In the genomic region with DNA sequence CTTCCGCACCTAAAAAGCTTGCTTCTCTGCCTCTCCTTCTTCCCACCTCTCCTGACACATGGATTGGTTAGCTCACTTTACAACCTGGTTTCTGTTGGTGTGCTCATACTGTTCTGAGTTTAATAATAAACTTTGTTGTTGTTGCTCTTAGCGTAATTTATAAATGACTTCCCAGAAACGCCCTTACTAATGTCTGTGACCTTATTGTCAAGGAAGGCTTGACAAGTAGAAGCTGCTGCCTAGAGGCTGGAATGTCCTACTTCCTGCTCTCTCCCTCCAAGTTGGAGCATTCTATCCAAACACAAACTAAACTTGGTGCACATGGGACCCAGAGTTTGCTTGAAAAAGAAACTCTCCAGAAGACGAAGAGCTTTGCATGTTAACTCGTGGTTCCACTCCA, we compare ENCODE assay signal across 14 mouse cellular contexts.
DNase-seq lines count a peak whose midpoint lies in the region; ATAC-seq and TF ChIP-seq lines count a peak whose summit lies in the region.
"Had no signal": no experiment of that assay in that cellular context is flagged by ENCODE, and none has a peak within 500 bp of the region (broad histone marks: within the 10 kb centered on the region; RNA-seq: fewer than 3 reads in every experiment).

No protein-coding gene starts in this region.

- ATAC-seq in heart, postnatal 0 days (ENCODE audit: insufficient read depth, low read depth), result no peak
- ATAC-seq: forebrain, postnatal 0 days; hindbrain, embryonic 16.5 days; midbrain, embryonic 15.5 days had no signal

- no peak for TF ChIP-seq EP300 in heart, postnatal 0 days (IDR thresholded peaks at IDR 0.05; ENCODE audit: low read depth)

- no peak for TF ChIP-seq POLR2A in small intestine, adult 2 months (IDR thresholded peaks at IDR 0.05; ENCODE audit: low read depth, low read length)
- TF ChIP-seq POLR2A in thymus, adult 2 months (IDR thresholded peaks at IDR 0.05; ENCODE audit: control insufficient read depth, extremely low read depth, insufficient read depth, low read length, poor library complexity), result no peak

- no peak overlapping the region; the same call in 1 of the 2 replicates for H3K27ac ChIP-seq in heart, embryonic 10.5 days
- H3K27ac ChIP-seq in heart, postnatal 0 days (ENCODE audit: low read depth), result peak overlapping the region; percentile 59
- peak overlapping the region; percentile 79 for H3K27ac ChIP-seq in small intestine, adult 2 months (ENCODE audit: insufficient read depth, low read depth, low read length)
- H3K27ac ChIP-seq in thymus, adult 2 months (ENCODE audit: control insufficient read depth, insufficient read depth, low read length), result no peak overlapping the region
- H3K27ac ChIP-seq: limb, embryonic 13.5 days; midbrain, embryonic 15.5 days had no signal

- WGBS in heart, embryonic 10.5 days, result 71% methylated on average over 5 of the region's 5 CpGs
- WGBS in heart, postnatal 0 days, result 66% methylated on average over 5 of the region's 5 CpGs
- WGBS in small intestine, adult 2 months, result 23% methylated on average over 5 of the region's 5 CpGs
- WGBS in thymus, adult 2 months, result 94% methylated on average over 5 of the region's 5 CpGs

- H3K4me3 ChIP-seq in heart, embryonic 10.5 days, result no peak overlapping the region
- no peak overlapping the region for H3K4me3 ChIP-seq in heart, postnatal 0 days (ENCODE audit: low read depth, low read length)
- no peak overlapping the region for H3K4me3 ChIP-seq in small intestine, adult 2 months (ENCODE audit: low read depth, low read length)
- no peak overlapping the region for H3K4me3 ChIP-seq in thymus, adult 2 months (ENCODE audit: control insufficient read depth, insufficient read depth, low read length)
- H3K4me3 ChIP-seq: limb, embryonic 13.5 days; midbrain, embryonic 15.5 days had no signal

- H3K9ac ChIP-seq in heart, postnatal 0 days (replicated peaks; ENCODE audit: low read depth, low read length), result no peak overlapping the region
- H3K9ac ChIP-seq: forebrain, postnatal 0 days; limb, embryonic 13.5 days; midbrain, embryonic 15.5 days had no signal

- no peaks in the 10 kb centered on the region for H3K9me3 ChIP-seq in heart, embryonic 10.5 days
- no peaks in the 10 kb centered on the region for H3K9me3 ChIP-seq in heart, postnatal 0 days (replicated peaks; ENCODE audit: control insufficient read depth, low read length)
- H3K9me3 ChIP-seq: limb, embryonic 13.5 days; midbrain, embryonic 15.5 days had no signal

- no peaks in the 10 kb centered on the region for H3K36me3 ChIP-seq in heart, embryonic 10.5 days
- H3K36me3 ChIP-seq in heart, postnatal 0 days (replicated peaks; ENCODE audit: control insufficient read depth, insufficient read depth, low read length), result no peaks in the 10 kb centered on the region
- H3K36me3 ChIP-seq in small intestine, adult 2 months (ENCODE audit: control insufficient read depth, insufficient read depth, low read length), result no peaks in the 10 kb centered on the region
- H3K36me3 ChIP-seq in thymus, adult 2 months (ENCODE audit: control insufficient read depth, insufficient read depth, low read length), result no peaks in the 10 kb centered on the region
- H3K36me3 ChIP-seq: limb, embryonic 13.5 days; midbrain, embryonic 15.5 days had no signal

- peaks cover 24% of the 10 kb centered on the region; the same call in 1 of the 2 replicates for H3K4me1 ChIP-seq in heart, embryonic 10.5 days
- peaks cover 16% of the 10 kb centered on the region for H3K4me1 ChIP-seq in heart, postnatal 0 days (ENCODE audit: control insufficient read depth, insufficient read depth)
- H3K4me1 ChIP-seq in small intestine, adult 2 months (ENCODE audit: control insufficient read depth, insufficient read depth, insufficient read length, low read length), result peaks cover 10% of the 10 kb centered on the region
- H3K4me1 ChIP-seq in thymus, adult 2 months (replicated peaks; ENCODE audit: control insufficient read depth, insufficient read depth, low read length), result peaks cover 5% of the 10 kb centered on the region
- H3K4me1 ChIP-seq: midbrain, embryonic 15.5 days had no signal

- no peak overlapping the region for H3K4me2 ChIP-seq in heart, postnatal 0 days (ENCODE audit: low read depth, low read length)
- H3K4me2 ChIP-seq: limb, embryonic 13.5 days; midbrain, embryonic 15.5 days had no signal

- H3K27me3 ChIP-seq in heart, embryonic 10.5 days (ENCODE audit: insufficient read depth, poor library complexity, severe bottlenecking), result no peaks in the 10 kb centered on the region
- no peaks in the 10 kb centered on the region for H3K27me3 ChIP-seq in heart, postnatal 0 days (ENCODE audit: control insufficient read depth, insufficient read depth, low read length)
- no peaks in the 10 kb centered on the region for H3K27me3 ChIP-seq in small intestine, adult 2 months (ENCODE audit: control insufficient read depth, insufficient read depth, low read length)
- no peaks in the 10 kb centered on the region for H3K27me3 ChIP-seq in thymus, adult 2 months (ENCODE audit: control insufficient read depth, insufficient read depth, low read length)
- H3K27me3 ChIP-seq: limb, embryonic 13.5 days; midbrain, embryonic 15.5 days had no signal

- peak; percentile 65 for DNase-seq in heart, adult 8-10 months (ENCODE audit: low spot score)
- no peak for DNase-seq in heart, embryonic 10.5 days (ENCODE audit: low spot score)
- no peak for DNase-seq in heart, postnatal 0 days (ENCODE audit: low spot score)
- DNase-seq in kidney, adult 8-10 months, result peak; percentile 23 to 59
- DNase-seq in cerebellum, postnatal 36 days, result no peak
- DNase-seq in thymus, adult 2 months, result no peak
- no peak for DNase-seq in cerebellum, adult 18-20 months
- DNase-seq: adrenal gland, postnatal 14 days; B cell, adult 2 months; forebrain, postnatal 0 days had no signal

- TF ChIP-seq CTCF in heart, postnatal 0 days (IDR thresholded peaks at IDR 0.05; ENCODE audit: low read depth), result no peak
- no peak for TF ChIP-seq CTCF in small intestine, adult 2 months (IDR thresholded peaks at IDR 0.05; ENCODE audit: extremely low read depth, insufficient read length, insufficient replicate concordance, low read depth, low read length)
- no peak for TF ChIP-seq CTCF in thymus, adult 2 months (IDR thresholded peaks at IDR 0.05; ENCODE audit: borderline replicate concordance, control insufficient read depth, extremely low read depth, insufficient read depth, low read length, poor library complexity)

Comparison
In these comparisons a context has a peak if more than half of its experiments do, and no peak if none do; other contexts are left out.
1. DNase-seq: peak in heart, adult 8-10 months (single experiment) and kidney, adult 8-10 months (2 of 2); none in heart, embryonic 10.5 days (single experiment), heart, postnatal 0 days (single experiment), cerebellum, postnatal 36 days (0 of 2), thymus, adult 2 months (single experiment) and cerebellum, adult 18-20 months (0 of 2).
2. H3K27ac ChIP-seq: peak in heart, postnatal 0 days (single experiment) and small intestine, adult 2 months (single experiment); none in heart, embryonic 10.5 days (single experiment) and thymus, adult 2 months (single experiment).